Mouse (Mus musculus) adrenal gland, adult 8-10 months (tissue): ENCODE measurements around the gene Msh3. TPM values are rescaled to one million over a fixed set of nuclear protein-coding genes. Genes with fewer than 3 reads are reported as not detected.

Experiments
- DNase-seq: peaks from one replicate; pipeline ENCODE4 v3.0.0; 2022
- total RNA-seq, 4 experiments: library from RNA; stranded (reverse); gene quantifications; 2 replicates each; pipeline ENCODE4 v1.2.4; 2022

The Msh3 gene
- total RNA-seq, 4 experiments from 2014 or later, result 21.4 to 29.9 (median 26.2) TPM

- DNase-seq, result no peak
These were observed 26.8 kb downstream of the Msh3 start for GRCm38 (mm10) chr13:92328000-92328399.

GRCm38 (mm10) chr13:92326030-92326429, 28.8 kb downstream of the Msh3 start:
- no peak for DNase-seq

- DNase-seq, result no peak
These were observed 34.0 kb downstream of the Msh3 start for GRCm38 (mm10) chr13:92320770-92321169.

- DNase-seq, result no peak
These were observed 40.2 kb downstream of the Msh3 start for GRCm38 (mm10) chr13:92314613-92315012.

- DNase-seq, result no peak
These were observed 49.1 kb downstream of the Msh3 start, which contains the start of gene Gm20379 for GRCm38 (mm10) chr13:92305680-92306079. Gene Gm20379, plus strand, starts transcription at chr13:92305980.

GRCm38 (mm10) chr13:92304291-92304690, 50.5 kb downstream of the Msh3 start:
- DNase-seq, result no peak

GRCm38 (mm10) chr13:92303062-92303948, 51.5 kb downstream of the Msh3 start:
- no peak for DNase-seq

GRCm38 (mm10) chr13:92302466-92302865, 52.3 kb downstream of the Msh3 start:
- DNase-seq, result no peak

GRCm38 (mm10) chr13:92301754-92302153, 53.0 kb downstream of the Msh3 start:
- no peak for DNase-seq

- DNase-seq, result no peak
These were observed 55.3 kb downstream of the Msh3 start for GRCm38 (mm10) chr13:92299522-92299921.

GRCm38 (mm10) chr13:92297021-92297420, 57.8 kb downstream of the Msh3 start:
- DNase-seq, result no peak

- no peak for DNase-seq
These were observed 58.3 kb downstream of the Msh3 start for GRCm38 (mm10) chr13:92296490-92296889.

- DNase-seq, result no peak
These were observed 60.9 kb downstream of the Msh3 start for GRCm38 (mm10) chr13:92293883-92294282.

GRCm38 (mm10) chr13:92291605-92292004, 63.2 kb downstream of the Msh3 start:
- DNase-seq, result no peak

GRCm38 (mm10) chr13:92277027-92277426, 77.8 kb downstream of the Msh3 start:
- no peak for DNase-seq

GRCm38 (mm10) chr13:92275292-92275691, 79.5 kb downstream of the Msh3 start:
- DNase-seq, result no peak

- peak; percentile 42 for DNase-seq
These were observed 80.3 kb downstream of the Msh3 start for GRCm38 (mm10) chr13:92274274-92275198.

- DNase-seq, result no peak
These were observed 87.7 kb downstream of the Msh3 start for GRCm38 (mm10) chr13:92267076-92267475.

- peak; percentile 49 for DNase-seq
These were observed 91.2 kb downstream of the Msh3 start for GRCm38 (mm10) chr13:92263566-92263965.

GRCm38 (mm10) chr13:92261329-92261728, 93.5 kb downstream of the Msh3 start:
- DNase-seq, result no peak

- DNase-seq, result no peak
These were observed 99.3 kb downstream of the Msh3 start for GRCm38 (mm10) chr13:92255480-92255879.

GRCm38 (mm10) chr13:92253850-92254249, 101.0 kb downstream of the Msh3 start:
- DNase-seq, result no peak

- no peak for DNase-seq
These were observed 102.5 kb downstream of the Msh3 start for GRCm38 (mm10) chr13:92252331-92252730.
